Comparison of ENCODE assay signal across 8 mouse cellular contexts in the genomic region with DNA sequence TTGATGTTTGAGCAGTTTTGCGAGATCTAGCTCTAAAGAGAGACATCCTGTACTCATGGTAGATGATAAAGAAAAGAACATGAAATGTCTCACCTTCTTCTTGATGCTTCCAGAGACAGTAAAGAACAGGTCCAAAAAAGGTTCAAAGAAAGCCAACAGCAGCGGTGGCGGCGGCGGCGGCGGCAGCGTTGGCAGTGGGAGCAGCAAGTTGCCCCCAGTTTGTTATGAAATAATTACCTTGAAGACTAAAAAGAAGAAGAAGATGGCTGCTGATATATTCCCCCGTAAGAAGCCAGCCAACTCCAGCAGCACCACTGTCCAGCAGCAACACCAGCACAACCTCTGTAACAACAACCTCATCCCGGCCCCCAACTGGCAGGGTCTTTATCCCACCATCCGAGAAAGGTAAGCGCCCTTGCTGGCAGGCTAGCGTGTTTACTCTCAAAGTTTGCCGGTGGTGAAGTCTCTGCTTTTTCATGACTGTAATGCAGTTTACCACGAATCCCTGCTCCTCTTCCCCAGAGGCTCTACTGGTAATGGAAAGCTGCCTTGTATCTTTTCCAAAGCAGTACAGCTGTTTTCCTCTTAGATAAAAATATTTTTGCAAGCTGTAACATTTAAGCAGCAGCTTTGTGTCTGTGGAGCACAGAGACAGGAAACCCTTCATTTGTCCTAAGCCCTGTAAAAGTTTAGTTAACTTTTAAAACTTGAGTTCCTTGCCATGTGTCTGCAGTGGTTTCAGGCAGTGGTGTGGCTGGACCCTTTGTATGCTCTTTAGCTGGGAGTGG. TPM values are rescaled to one million over a fixed set of nuclear protein-coding genes. Genes with fewer than 3 reads are reported as not detected.
DNase-seq lines count a peak whose midpoint lies in the region; ATAC-seq and TF ChIP-seq lines count a peak whose summit lies in the region.

No protein-coding gene starts in this region.

- peak overlapping the region; percentile 42 for H3K4me2 ChIP-seq in liver, embryonic 14.5 days (ENCODE audit: low read depth)

- no peaks in the 10 kb centered on the region for H3K9me3 ChIP-seq in liver, embryonic 14.5 days (ENCODE audit: control insufficient read depth, low read length)

- H3K36me3 ChIP-seq in liver, embryonic 14.5 days (replicated peaks; ENCODE audit: control insufficient read depth, insufficient read depth, low read depth): no peaks in the 10 kb centered on the region

- no peak for ATAC-seq in liver, embryonic 14.5 days (ENCODE audit: insufficient read depth)
- no peak for ATAC-seq in megakaryocyte-erythroid progenitor cell, adult 5-6 weeks (replicated peaks; ENCODE audit: low FRiP score, low TSS enrichment, poor library complexity, severe bottlenecking)

- H3K4me3 ChIP-seq in cerebellum, adult 2 months (replicated peaks; ENCODE audit: insufficient read depth, low read depth, low read length): peak overlapping the region; percentile 100
- peak overlapping the region in 1 of 2 experiments; percentile 12; a peak in 1 of 4 replicates for H3K4me3 ChIP-seq in liver, embryonic 14.5 days (ENCODE audit: insufficient read depth in 1 of 2, low read depth in 2 of 2, low read length in 2 of 2)

- peak; percentile 43 to 53 for DNase-seq in cerebellum, adult 2 months
- DNase-seq in cerebellum, adult 9-10 months: no peak
- peak; percentile 33 to 42 for DNase-seq in cerebellum, postnatal 36 days
- DNase-seq in heart, postnatal 10 days: peak; percentile 60 to 63
- DNase-seq in liver, embryonic 14.5 days (ENCODE audit: low read depth in 3 of 3, low spot score in 3 of 3): no peak
- DNase-seq in gastrocnemius, postnatal 25 days: no peak
- DNase-seq in layer of hippocampus, adult 8-10 months (ENCODE audit: low spot score in 2 of 2): no peak

- TF ChIP-seq EP300 in liver, embryonic 14.5 days (IDR thresholded peaks at IDR 0.05; ENCODE audit: low read depth): no peak

- intact Hi-C loops in heart, postnatal 10 days (cut with DNase I): no loop called here

- H3K4me1 ChIP-seq in cerebellum, adult 2 months (ENCODE audit: control insufficient read depth, insufficient read depth, low read length): peaks cover 7% of the 10 kb centered on the region
- peaks cover 0 to 6% of the 10 kb centered on the region in 2 experiments; a peak in 1 of 4 replicates for H3K4me1 ChIP-seq in liver, embryonic 14.5 days (replicated peaks; ENCODE audit: control insufficient read depth in 2 of 2, insufficient read depth in 2 of 2, low read length in 1 of 2)

- no peak; the same call in 1 of the 2 replicates for TF ChIP-seq POLR2A in cerebellum, adult 2 months (IDR thresholded peaks at IDR 0.05; ENCODE audit: borderline replicate concordance, insufficient read depth, low read length)

- H3K9ac ChIP-seq in liver, embryonic 14.5 days (replicated peaks): no peak overlapping the region

- no peaks in the 10 kb centered on the region for H3K27me3 ChIP-seq in cerebellum, adult 2 months (ENCODE audit: control insufficient read depth, insufficient read depth, low read length)
- no peaks in the 10 kb centered on the region for H3K27me3 ChIP-seq in liver, embryonic 14.5 days (ENCODE audit: control insufficient read depth, insufficient read depth, low read length)

- no peak for TF ChIP-seq CTCF in cerebellum, adult 2 months (IDR thresholded peaks at IDR 0.05; ENCODE audit: borderline replicate concordance, insufficient read depth, low read depth, low read length)
- TF ChIP-seq CTCF in liver, embryonic 14.5 days (IDR thresholded peaks at IDR 0.05; ENCODE audit: low read depth): no peak

- peak overlapping the region; percentile 97 for H3K27ac ChIP-seq in cerebellum, adult 2 months (ENCODE audit: insufficient read depth, low read length)
- no peak overlapping the region for H3K27ac ChIP-seq in liver, embryonic 14.5 days

- 4% methylated on average over 15 of the region's 15 CpGs for WGBS in cerebellum, adult 2 months
- 76% methylated on average over 15 of the region's 15 CpGs for WGBS in liver, embryonic 14.5 days (ENCODE audit: insufficient replicate concordance)

RNA-seq across cellular contexts. Expression of gene Btbd3, which starts 22.7 kb away (rescaled TPM):
- polyA plus RNA-seq in cerebellum, adult 2 months (2012; rRNA removed): 183 and 201 TPM in 2 replicates
- 10 to 100 TPM; 26.2 to 26.9 TPM for total RNA-seq in heart, postnatal 10 days (2021)
- polyA plus RNA-seq in liver, embryonic 14.5 days (2012; rRNA removed): 1.5 and 1.8 TPM in 2 replicates
- polyA plus RNA-seq in liver, embryonic 14.5 days (2014; fragmentation: Nextera tagmentation; extraction: Ambion mirVana): 2.0 TPM in 2 replicates
- 0.85 and 2.0 TPM in 2 replicates for total RNA-seq in megakaryocyte-erythroid progenitor cell, adult 5-6 weeks (2014; fragmentation: Nextera tagmentation)
- 1.1 and 2.5 TPM in 2 replicates for total RNA-seq in megakaryocyte-erythroid progenitor cell, adult 5-6 weeks (2017)
- 10 to 100 TPM; 10.1 TPM for total RNA-seq in gastrocnemius, postnatal 25 days (2021)
- total RNA-seq in layer of hippocampus, adult 8-10 months (2022): 100 to 1,000 TPM; 171 to 180 (median 177) TPM

Comparison
In these comparisons a context has a peak if more than half of its experiments do, and no peak if none do; other contexts are left out.
1. DNase-seq: peak in cerebellum, adult 2 months (2 of 2), cerebellum, postnatal 36 days (2 of 2) and heart, postnatal 10 days (2 of 2); none in cerebellum, adult 9-10 months (single experiment), liver, embryonic 14.5 days (0 of 3), gastrocnemius, postnatal 25 days (single experiment) and layer of hippocampus, adult 8-10 months (0 of 2).
2. RNA of gene Btbd3, which starts 22.7 kb away (total RNA-seq): 171 to 180 TPM in layer of hippocampus, adult 8-10 months; 26.2 to 26.9 TPM in heart, postnatal 10 days, 10.1 TPM in gastrocnemius, postnatal 25 days and 0.85 to 2.5 TPM in megakaryocyte-erythroid progenitor cell, adult 5-6 weeks; every median in the first group is over 4 times any median in the second.